Comparison of ENCODE assay signal across 17 mouse cellular contexts in the genomic region with DNA sequence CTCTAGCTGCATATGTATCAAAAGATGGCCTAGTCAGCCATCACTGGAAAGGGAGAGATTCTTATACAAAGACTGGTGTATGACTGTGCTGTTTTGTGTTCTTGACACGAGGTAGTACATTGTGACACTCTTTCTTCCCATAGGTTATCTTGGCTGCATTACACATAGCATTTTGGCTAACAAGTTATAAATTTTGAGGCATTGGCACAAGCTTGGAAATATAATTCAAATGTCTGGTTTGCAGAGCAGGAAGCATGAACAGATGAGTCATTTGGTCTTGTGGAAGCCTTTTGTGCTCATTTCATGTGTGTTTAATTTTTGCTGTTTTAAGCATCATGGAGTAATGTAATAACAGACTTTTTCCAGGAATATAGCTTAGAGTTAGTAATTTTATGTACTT. TPM values are rescaled to one million over a fixed set of nuclear protein-coding genes. Genes with fewer than 3 reads are reported as not detected.
DNase-seq lines count a peak whose midpoint lies in the region; ATAC-seq and TF ChIP-seq lines count a peak whose summit lies in the region.
"Had no signal": no experiment of that assay in that cellular context is flagged by ENCODE, and none has a peak within 500 bp of the region (broad histone marks: within the 10 kb centered on the region; RNA-seq: fewer than 3 reads in every experiment).

No protein-coding gene starts in this region.

- TF ChIP-seq POLR2A in embryonic fibroblast, embryonic 13.5 days (IDR thresholded peaks at IDR 0.05; ENCODE audit: low read depth, low read length) = no peak

- no peaks in the 10 kb centered on the region for H3K36me3 ChIP-seq in lung, postnatal 0 days (ENCODE audit: insufficient read depth, low read length)
- peaks cover 20% of the 10 kb centered on the region for H3K36me3 ChIP-seq in C2C12 (ENCODE audit: control insufficient read depth, insufficient read depth)
- H3K36me3 ChIP-seq in liver, postnatal 0 days (replicated peaks; ENCODE audit: insufficient read depth, low read length) = no peaks in the 10 kb centered on the region
- H3K36me3 ChIP-seq: embryonic facial prominence, embryonic 12.5 days; hindbrain, embryonic 15.5 days had no signal

- no peaks in the 10 kb centered on the region for H3K9me3 ChIP-seq in lung, postnatal 0 days (ENCODE audit: low read length)
- H3K9me3 ChIP-seq in liver, postnatal 0 days (ENCODE audit: low read length) = no peaks in the 10 kb centered on the region
- H3K9me3 ChIP-seq: embryonic facial prominence, embryonic 12.5 days; forebrain, embryonic 13.5 days; heart, embryonic 13.5 days; hindbrain, embryonic 15.5 days had no signal

- peak; percentile 18 for DNase-seq in lung, postnatal 0 days (ENCODE audit: low spot score)
- DNase-seq in lung, postnatal 10 days = no peak
- no peak for DNase-seq in liver, postnatal 0 days
- DNase-seq in cerebellum, adult 9-10 months = no peak
- DNase-seq: adrenal gland, postnatal 14 days; cerebellum, adult 18-20 months; cerebellum, postnatal 10 days; gastrocnemius, postnatal 14 days; heart, postnatal 36 days; kidney, adult 8-10 months had no signal

- no peak overlapping the region for H3K4me3 ChIP-seq in lung, postnatal 0 days (ENCODE audit: low read depth, low read length)
- H3K4me3 ChIP-seq in C2C12 (ENCODE audit: insufficient read depth, poor library complexity, severe bottlenecking) = no peak overlapping the region
- no peak overlapping the region for H3K4me3 ChIP-seq in embryonic fibroblast, embryonic 13.5 days (ENCODE audit: insufficient read depth, low read length)
- no peak overlapping the region for H3K4me3 ChIP-seq in liver, postnatal 0 days (ENCODE audit: low read depth, low read length)
- H3K4me3 ChIP-seq: embryonic facial prominence, embryonic 12.5 days; forebrain, embryonic 13.5 days; heart, embryonic 13.5 days; hindbrain, embryonic 15.5 days had no signal

- H3K9ac ChIP-seq in lung, postnatal 0 days (replicated peaks; ENCODE audit: low read depth) = no peak overlapping the region
- no peak overlapping the region for H3K9ac ChIP-seq in liver, postnatal 0 days (replicated peaks)
- H3K9ac ChIP-seq: embryonic facial prominence, embryonic 12.5 days; forebrain, embryonic 13.5 days; heart, embryonic 13.5 days; hindbrain, embryonic 15.5 days had no signal

- H3K79me3 ChIP-seq in C2C12 (ENCODE audit: low read depth) = peaks cover 68% of the 10 kb centered on the region

- ATAC-seq in lung, postnatal 0 days = no peak
- no peak for ATAC-seq in liver, postnatal 0 days
- ATAC-seq: forebrain, embryonic 13.5 days; intestine, embryonic 16.5 days had no signal

- TF ChIP-seq CTCF in lung, postnatal 0 days (IDR thresholded peaks at IDR 0.05) = no peak
- TF ChIP-seq CTCF in C2C12 (IDR thresholded peaks at IDR 0.05; ENCODE audit: control insufficient read depth, insufficient read depth, insufficient read length) = no peak
- no peak for TF ChIP-seq CTCF in embryonic fibroblast, embryonic 13.5 days (IDR thresholded peaks at IDR 0.05; ENCODE audit: borderline replicate concordance, insufficient read depth, low read length)
- no peak for TF ChIP-seq CTCF in liver, postnatal 0 days (IDR thresholded peaks at IDR 0.05; ENCODE audit: low read depth)

- no peak overlapping the region for H3ac ChIP-seq in C2C12 (ENCODE audit: control insufficient read depth, insufficient read length, low read depth)

- peaks cover 97% of the 10 kb centered on the region for H3K79me2 ChIP-seq in C2C12 (ENCODE audit: control insufficient read depth, insufficient read depth)

- H3K4me1 ChIP-seq in lung, postnatal 0 days (ENCODE audit: insufficient read depth, low read depth, low read length) = no peaks in the 10 kb centered on the region; the same call in 1 of the 2 replicates
- H3K4me1 ChIP-seq in embryonic fibroblast, embryonic 13.5 days (ENCODE audit: control insufficient read depth, insufficient read depth, low read length) = peaks cover 6% of the 10 kb centered on the region
- no peaks in the 10 kb centered on the region for H3K4me1 ChIP-seq in liver, postnatal 0 days (ENCODE audit: insufficient read depth)
- H3K4me1 ChIP-seq: embryonic facial prominence, embryonic 12.5 days; forebrain, embryonic 13.5 days; hindbrain, embryonic 15.5 days had no signal

- 42% methylated on average over 1 of the region's 1 CpGs for WGBS in lung, postnatal 0 days
- WGBS in liver, postnatal 0 days (ENCODE audit: insufficient replicate concordance) = 53% methylated on average over 1 of the region's 1 CpGs

- TF ChIP-seq EP300 in lung, postnatal 0 days (IDR thresholded peaks at IDR 0.05) = no peak
- no peak for TF ChIP-seq EP300 in liver, postnatal 0 days (IDR thresholded peaks at IDR 0.05; ENCODE audit: low read depth)

- H3K27ac ChIP-seq in lung, postnatal 0 days (ENCODE audit: low read length) = no peak overlapping the region
- peak overlapping the region; percentile 31; the same call in 1 of the 2 replicates for H3K27ac ChIP-seq in embryonic fibroblast, embryonic 13.5 days (ENCODE audit: insufficient read depth, low read length)
- no peak overlapping the region for H3K27ac ChIP-seq in liver, postnatal 0 days (ENCODE audit: low read depth)
- H3K27ac ChIP-seq: embryonic facial prominence, embryonic 12.5 days; forebrain, embryonic 13.5 days; heart, embryonic 13.5 days; hindbrain, embryonic 15.5 days had no signal

- no peak overlapping the region for H3K4me2 ChIP-seq in lung, postnatal 0 days (replicated peaks; ENCODE audit: low read depth, low read length)
- no peak overlapping the region for H3K4me2 ChIP-seq in liver, postnatal 0 days (ENCODE audit: low read depth, low read length)
- H3K4me2 ChIP-seq: embryonic facial prominence, embryonic 12.5 days; forebrain, embryonic 13.5 days; heart, embryonic 13.5 days; hindbrain, embryonic 15.5 days had no signal

- H3K27me3 ChIP-seq in lung, postnatal 0 days (replicated peaks; ENCODE audit: insufficient read depth, low read length) = no peaks in the 10 kb centered on the region
- H3K27me3 ChIP-seq in C2C12 (ENCODE audit: control insufficient read depth, insufficient read depth, insufficient read length) = no peaks in the 10 kb centered on the region
- H3K27me3 ChIP-seq in liver, postnatal 0 days (ENCODE audit: insufficient read depth, low read length) = no peaks in the 10 kb centered on the region
- H3K27me3 ChIP-seq: embryonic facial prominence, embryonic 12.5 days; forebrain, embryonic 13.5 days; heart, embryonic 13.5 days; hindbrain, embryonic 15.5 days had no signal

TF ChIP-seq in C2C12, 6 proteins besides CTCF, POLR2A, EP300 and RAD21:
- TF ChIP-seq CEBPB (IDR thresholded peaks at IDR 0.05; ENCODE audit: low read depth) (peak; percentile 13), MYOD1 (IDR thresholded peaks at IDR 0.05; ENCODE audit: control insufficient read depth, insufficient read length, low read depth) (no peak)

RNA-seq across cellular contexts. Expression of a gene that starts 26.2 kb away (rescaled TPM):
- 172 and 193 TPM in 2 replicates for polyA plus RNA-seq in lung, postnatal 0 days (2015; fragmentation: Nextera tagmentation; extraction: Ambion mirVana)
- 135 TPM for polyA plus RNA-seq in C2C12 (2012; fragmentation: generic; extraction: Trizol)
- 356 and 416 TPM in 2 replicates for polyA plus RNA-seq in embryonic fibroblast, embryonic 13.5 days (2011; ENCODE audit: insufficient read length, low read depth, missing spikeins)
- polyA plus RNA-seq in liver, postnatal 0 days (2015; fragmentation: Nextera tagmentation; extraction: Ambion mirVana) = 8.1 TPM in 2 replicates

Comparison
In these comparisons a context has a peak if more than half of its experiments do, and no peak if none do; other contexts are left out.
1. RNA of a gene that starts 26.2 kb away (polyA plus RNA-seq): 356 to 416 TPM in embryonic fibroblast, embryonic 13.5 days, 172 to 193 TPM in lung, postnatal 0 days and 135 TPM in C2C12 (single experiment); 8.1 TPM in liver, postnatal 0 days; every median in the first group is over 10 times any median in the second.